In the genomic region with DNA sequence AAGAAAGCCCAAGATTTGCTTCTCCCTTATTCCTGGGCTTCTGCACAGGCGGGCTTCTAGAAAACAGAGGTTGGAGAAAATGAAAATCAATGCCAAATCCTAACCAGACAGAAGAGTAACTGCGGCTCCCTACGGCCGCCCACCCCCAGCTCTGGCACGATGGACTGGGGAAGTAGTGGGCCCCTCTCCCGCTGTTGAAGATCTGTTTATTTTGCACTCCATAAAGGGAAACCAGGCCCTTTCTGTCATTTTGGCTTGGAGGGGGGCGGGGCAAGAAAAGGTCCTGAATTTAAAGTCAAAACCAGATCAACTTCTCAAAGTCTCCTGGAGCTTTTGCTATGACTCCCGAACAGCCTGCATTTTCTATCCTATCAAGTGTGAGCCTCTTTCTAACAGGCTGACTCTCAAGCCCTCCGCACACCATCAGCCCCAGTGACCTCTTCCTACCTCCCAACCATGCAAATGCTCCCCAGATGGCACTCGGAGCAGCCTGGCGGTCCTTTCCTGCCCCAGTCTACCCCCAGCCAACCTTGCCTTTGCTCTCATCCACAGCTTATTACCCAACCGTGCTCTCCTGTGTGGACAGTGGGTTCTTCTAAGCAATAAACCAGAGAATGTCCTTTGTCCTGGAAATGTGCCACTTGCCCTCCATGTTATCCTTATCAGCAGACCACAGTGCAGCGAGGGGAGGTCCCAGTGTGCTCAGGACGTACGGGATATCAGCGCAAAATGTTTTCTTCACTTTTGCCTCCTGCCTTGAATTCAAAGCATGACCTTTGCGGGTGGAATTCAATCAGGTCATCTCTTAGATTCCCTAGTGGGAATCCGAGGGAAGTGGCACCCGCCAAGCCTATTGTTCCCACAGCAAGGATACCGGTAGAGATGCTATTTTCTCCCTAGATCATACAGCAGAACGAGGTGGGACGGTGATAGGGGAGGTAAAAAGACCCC, we compare ENCODE assay signal across 9 mouse cellular contexts. TPM values are rescaled to one million over a fixed set of nuclear protein-coding genes. Genes with fewer than 3 reads are reported as not detected.
A peak's percentile ranks its signal among the peaks of the same experiment; 100 is the strongest.
DNase-seq lines count a peak whose midpoint lies in the region; ATAC-seq and TF ChIP-seq lines count a peak whose summit lies in the region.
"Had no signal": no experiment of that assay in that cellular context is flagged by ENCODE, and none has a peak within 500 bp of the region (broad histone marks: within the 10 kb centered on the region; RNA-seq: fewer than 3 reads in every experiment).

No protein-coding gene starts in this region.

- peaks cover 7% of the 10 kb centered on the region; the same call in 1 of the 2 replicates for H3K4me1 ChIP-seq in hindbrain, embryonic 12.5 days
- H3K4me1 ChIP-seq in hindbrain, embryonic 11.5 days (replicated peaks; ENCODE audit: control insufficient read depth, insufficient read depth, low read length), result no peaks in the 10 kb centered on the region
- peaks cover 66% of the 10 kb centered on the region for H3K4me1 ChIP-seq in bone marrow macrophage, adult 2 months (ENCODE audit: control insufficient read depth, insufficient read depth, low read length)
- peaks cover 8 to 45% of the 10 kb centered on the region in 2 experiments for H3K4me1 ChIP-seq in liver, embryonic 14.5 days (replicated peaks; ENCODE audit: control insufficient read depth in 2 of 2, insufficient read depth in 2 of 2, low read length in 1 of 2)
- H3K4me1 ChIP-seq in midbrain, embryonic 13.5 days (replicated peaks), result no peaks in the 10 kb centered on the region

- no peak for DNase-seq in hindbrain, embryonic 11.5 days (ENCODE audit: low spot score)
- DNase-seq in heart, postnatal 4 days, result peak; percentile 30
- no peak for DNase-seq in liver, embryonic 14.5 days (ENCODE audit: low read depth in 3 of 3, low spot score in 3 of 3)
- DNase-seq in layer of hippocampus, postnatal 10 days (ENCODE audit: low spot score in 2 of 2), result no peak
- no peak for DNase-seq in urinary bladder, postnatal 10 days (ENCODE audit: low spot score)
- DNase-seq: cerebellum, adult 18-20 months had no signal

- no peak overlapping the region for H3K9ac ChIP-seq in hindbrain, embryonic 12.5 days
- no peak overlapping the region for H3K9ac ChIP-seq in hindbrain, embryonic 11.5 days (ENCODE audit: low read depth, low read length)
- no peak overlapping the region for H3K9ac ChIP-seq in liver, embryonic 14.5 days (replicated peaks)
- no peak overlapping the region for H3K9ac ChIP-seq in midbrain, embryonic 13.5 days (replicated peaks)

- no peaks in the 10 kb centered on the region for H3K9me3 ChIP-seq in hindbrain, embryonic 12.5 days (replicated peaks)
- no peaks in the 10 kb centered on the region for H3K9me3 ChIP-seq in hindbrain, embryonic 11.5 days (ENCODE audit: control insufficient read depth, low read length)
- no peaks in the 10 kb centered on the region for H3K9me3 ChIP-seq in liver, embryonic 14.5 days (ENCODE audit: control insufficient read depth, low read length)
- H3K9me3 ChIP-seq in midbrain, embryonic 13.5 days, result no peaks in the 10 kb centered on the region

- peak; percentile 28; the same call in 1 of the 2 replicates for TF ChIP-seq EP300 in liver, embryonic 14.5 days (IDR thresholded peaks at IDR 0.05; ENCODE audit: low read depth)

- TF ChIP-seq CTCF in bone marrow macrophage, adult 2 months (IDR thresholded peaks at IDR 0.05; ENCODE audit: low read depth, low read length), result no peak
- TF ChIP-seq CTCF in liver, embryonic 14.5 days (IDR thresholded peaks at IDR 0.05; ENCODE audit: low read depth), result no peak

- peak overlapping the region; percentile 30; the same call in 1 of the 2 replicates for H3K27ac ChIP-seq in hindbrain, embryonic 12.5 days
- H3K27ac ChIP-seq in hindbrain, embryonic 11.5 days (ENCODE audit: low read depth, low read length), result no peak overlapping the region
- H3K27ac ChIP-seq in bone marrow macrophage, adult 2 months (ENCODE audit: insufficient read depth, low read depth, low read length), result peak overlapping the region; percentile 95
- no peak overlapping the region for H3K27ac ChIP-seq in liver, embryonic 14.5 days
- no peak overlapping the region for H3K27ac ChIP-seq in midbrain, embryonic 13.5 days

- TF ChIP-seq POLR2A in bone marrow macrophage, adult 2 months (IDR thresholded peaks at IDR 0.05; ENCODE audit: borderline replicate concordance, low read depth, low read length), result no peak

- no peak overlapping the region for H3K4me2 ChIP-seq in hindbrain, embryonic 12.5 days (replicated peaks)
- H3K4me2 ChIP-seq in hindbrain, embryonic 11.5 days (replicated peaks; ENCODE audit: low read depth, low read length), result no peak overlapping the region
- peak overlapping the region; percentile 25 for H3K4me2 ChIP-seq in liver, embryonic 14.5 days (ENCODE audit: low read depth)
- H3K4me2 ChIP-seq in midbrain, embryonic 13.5 days (replicated peaks), result no peak overlapping the region

- H3K27me3 ChIP-seq in hindbrain, embryonic 12.5 days, result no peaks in the 10 kb centered on the region
- no peaks in the 10 kb centered on the region for H3K27me3 ChIP-seq in hindbrain, embryonic 11.5 days (ENCODE audit: control insufficient read depth, insufficient read depth, low read length)
- H3K27me3 ChIP-seq in liver, embryonic 14.5 days (ENCODE audit: control insufficient read depth, insufficient read depth, low read length), result no peaks in the 10 kb centered on the region
- no peaks in the 10 kb centered on the region for H3K27me3 ChIP-seq in midbrain, embryonic 13.5 days

- H3K4me3 ChIP-seq in hindbrain, embryonic 12.5 days, result no peak overlapping the region
- H3K4me3 ChIP-seq in hindbrain, embryonic 11.5 days (ENCODE audit: low read depth, low read length), result no peak overlapping the region
- H3K4me3 ChIP-seq in bone marrow macrophage, adult 2 months (ENCODE audit: insufficient read depth, low read length), result no peak overlapping the region
- no peak overlapping the region for H3K4me3 ChIP-seq in liver, embryonic 14.5 days (ENCODE audit: insufficient read depth in 1 of 2, low read depth in 2 of 2, low read length in 2 of 2)
- no peak overlapping the region for H3K4me3 ChIP-seq in midbrain, embryonic 13.5 days (replicated peaks)

- no peaks in the 10 kb centered on the region for H3K36me3 ChIP-seq in hindbrain, embryonic 12.5 days
- H3K36me3 ChIP-seq in hindbrain, embryonic 11.5 days (ENCODE audit: control insufficient read depth, insufficient read depth, low read length), result no peaks in the 10 kb centered on the region
- H3K36me3 ChIP-seq in liver, embryonic 14.5 days (replicated peaks; ENCODE audit: control insufficient read depth, insufficient read depth, low read depth), result no peaks in the 10 kb centered on the region
- no peaks in the 10 kb centered on the region for H3K36me3 ChIP-seq in midbrain, embryonic 13.5 days

- ATAC-seq in hindbrain, embryonic 12.5 days (ENCODE audit: low FRiP score), result no peak
- ATAC-seq in hindbrain, embryonic 11.5 days (ENCODE audit: low FRiP score), result no peak
- peak; percentile 49; the same call in 1 of the 2 replicates for ATAC-seq in liver, embryonic 14.5 days (ENCODE audit: insufficient read depth)
- ATAC-seq in midbrain, embryonic 13.5 days, result no peak

- 61% methylated on average over 22 of the region's 22 CpGs for WGBS in hindbrain, embryonic 12.5 days
- 66% methylated on average over 22 of the region's 22 CpGs for WGBS in hindbrain, embryonic 11.5 days
- WGBS in liver, embryonic 14.5 days (ENCODE audit: insufficient replicate concordance), result 23% methylated on average over 22 of the region's 22 CpGs
- WGBS in midbrain, embryonic 13.5 days, result 78% methylated on average over 22 of the region's 22 CpGs

RNA-seq across cellular contexts. Expression of a gene that starts 23.3 kb away (rescaled TPM):
- 24.4 and 26.4 TPM in 2 replicates for polyA plus RNA-seq in hindbrain, embryonic 12.5 days (2016; fragmentation: Nextera tagmentation; extraction: Ambion mirVana)
- 18.6 and 22.2 TPM in 2 replicates for polyA plus RNA-seq in hindbrain, embryonic 11.5 days (2014; fragmentation: Nextera tagmentation; extraction: Ambion mirVana)
- polyA plus RNA-seq in bone marrow macrophage, adult 2 months (2012; ENCODE audit: insufficient read depth, insufficient read length, missing spikeins), result 124 and 127 TPM in 2 replicates
- total RNA-seq in heart, postnatal 4 days (2021), result 10 to 100 TPM; 38.9 to 41.1 TPM
- polyA plus RNA-seq in liver, embryonic 14.5 days (2012; rRNA removed), result 2.0 and 2.5 TPM in 2 replicates
- polyA plus RNA-seq in liver, embryonic 14.5 days (2014; fragmentation: Nextera tagmentation; extraction: Ambion mirVana), result 6.2 and 6.9 TPM in 2 replicates
- 10 to 100 TPM in 1 of 2 experiments, 1 to 10 TPM in 1; 7.7 to 10.2 TPM for total RNA-seq in layer of hippocampus, postnatal 10 days (2021)
- 6.2 and 7.1 TPM in 2 replicates for polyA plus RNA-seq in midbrain, embryonic 13.5 days (2015; fragmentation: Nextera tagmentation; extraction: Ambion mirVana)

Comparison
In these comparisons a context has a peak if more than half of its experiments do, and no peak if none do; other contexts are left out.
1. H3K27ac ChIP-seq: peak in hindbrain, embryonic 12.5 days (single experiment) and bone marrow macrophage, adult 2 months (single experiment); none in hindbrain, embryonic 11.5 days (single experiment), liver, embryonic 14.5 days (single experiment) and midbrain, embryonic 13.5 days (single experiment).